Mouse (Mus musculus): Measurements from ENCODE around the gene C1qtnf1.

C1qtnf1 gene

GRCm38 (mm10) chr11:118428944-118429709, 1.1 kb downstream of the C1qtnf1 start:
- in situ Hi-C loops (cut with MboI; ENCODE audit: low pct_unique_long_range_greater_than_20kb in 1 of 2, low sequenced_read_pairs in 2 of 2, unreplicated experiment in 1 of 2), result no loop called here

GRCm38 (mm10) chr11:118430291-118430885, 2.4 kb downstream of the C1qtnf1 start:
- in situ Hi-C loops (cut with MboI; ENCODE audit: low pct_unique_long_range_greater_than_20kb in 1 of 2, low sequenced_read_pairs in 2 of 2, unreplicated experiment in 1 of 2), result no loop called here

GRCm38 (mm10) chr11:118431100-118431948, 3.3 kb downstream of the C1qtnf1 start:
- in situ Hi-C loops (cut with MboI; ENCODE audit: low pct_unique_long_range_greater_than_20kb in 1 of 2, low sequenced_read_pairs in 2 of 2, unreplicated experiment in 1 of 2), result no loop called here

DNA sequence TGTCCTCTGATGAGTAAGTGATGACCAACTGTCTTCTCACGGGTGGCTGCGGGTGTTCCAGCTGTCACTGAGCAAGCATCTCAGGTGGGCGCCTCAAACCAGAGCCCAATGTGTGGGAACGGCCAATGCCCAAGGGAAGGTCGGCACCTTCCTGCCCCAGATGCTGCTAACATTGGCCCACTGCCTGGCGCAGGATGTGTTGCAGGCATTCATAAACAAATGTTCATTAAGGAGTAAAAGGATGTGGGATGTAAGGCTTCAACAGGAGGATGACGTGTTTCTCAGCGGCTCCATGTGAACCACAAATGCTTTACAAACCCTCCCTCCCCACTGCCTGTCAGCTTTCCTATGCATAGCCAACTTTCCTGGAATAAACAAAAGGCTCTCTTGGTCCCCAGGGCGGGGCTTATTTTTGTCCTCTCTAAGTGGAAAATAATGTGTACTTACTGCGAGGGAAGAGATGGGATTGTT, 5.4 kb downstream of the C1qtnf1 start:
- in situ Hi-C loops (cut with MboI; ENCODE audit: low pct_unique_long_range_greater_than_20kb in 1 of 2, low sequenced_read_pairs in 2 of 2, unreplicated experiment in 1 of 2), result no loop called here

- in situ Hi-C loops (cut with MboI; ENCODE audit: low pct_unique_long_range_greater_than_20kb in 1 of 2, low sequenced_read_pairs in 2 of 2, unreplicated experiment in 1 of 2), result no loop called here
These were observed 6.1 kb downstream of the C1qtnf1 start for GRCm38 (mm10) chr11:118434093-118434492.

GRCm38 (mm10) chr11:118436471-118436935, 8.5 kb downstream of the C1qtnf1 start:
- in situ Hi-C loops (cut with MboI; ENCODE audit: low pct_unique_long_range_greater_than_20kb in 1 of 2, low sequenced_read_pairs in 2 of 2, unreplicated experiment in 1 of 2), result no loop called here

DNA sequence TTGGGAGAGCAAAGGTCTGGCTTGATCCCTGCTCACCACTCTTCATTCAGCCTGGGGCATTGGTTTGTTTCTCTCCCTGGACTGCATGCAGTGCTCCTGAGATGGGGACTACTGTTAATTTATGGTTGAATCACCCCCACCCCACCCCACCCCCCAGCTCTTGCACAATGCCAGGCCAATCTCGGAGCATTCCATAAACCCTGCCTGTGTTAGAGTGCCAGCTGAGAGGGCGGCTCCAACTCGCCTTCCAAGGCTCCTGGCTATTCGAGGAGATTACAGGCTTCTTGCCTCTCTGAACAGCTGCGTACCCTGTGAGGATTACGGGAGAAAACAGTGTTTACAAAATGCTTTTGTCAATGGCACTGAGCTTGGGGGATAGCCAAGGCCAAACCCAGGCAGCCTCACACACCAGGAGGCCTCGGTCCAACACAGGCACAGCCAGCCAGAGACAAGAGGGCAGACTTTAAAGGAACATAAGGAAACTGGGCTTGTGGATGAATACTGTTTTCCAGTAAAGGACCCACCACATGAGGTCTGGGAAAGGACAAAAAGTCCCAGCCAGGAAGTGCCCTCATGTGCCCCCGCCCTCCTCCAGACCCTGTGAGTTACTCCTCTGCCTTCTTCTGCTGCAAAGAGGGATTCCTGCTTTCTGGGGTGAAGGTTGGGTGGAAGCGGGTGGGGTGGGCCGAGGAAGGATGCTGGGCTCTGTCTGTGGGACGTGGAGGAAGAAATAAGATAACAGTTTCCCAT, 10.8 kb downstream of the C1qtnf1 start:
- in situ Hi-C loops (cut with MboI; ENCODE audit: low pct_unique_long_range_greater_than_20kb in 1 of 2, low sequenced_read_pairs in 2 of 2, unreplicated experiment in 1 of 2), result no loop called here

- in situ Hi-C loops (cut with MboI; ENCODE audit: low pct_unique_long_range_greater_than_20kb in 1 of 2, low sequenced_read_pairs in 2 of 2, unreplicated experiment in 1 of 2), result no loop called here
These were observed 14.7 kb downstream of the C1qtnf1 start for GRCm38 (mm10) chr11:118442691-118443090.

- in situ Hi-C loops (cut with MboI; ENCODE audit: low pct_unique_long_range_greater_than_20kb in 1 of 2, low sequenced_read_pairs in 2 of 2, unreplicated experiment in 1 of 2), result no loop called here
These were observed 15.4 kb downstream of the C1qtnf1 start for GRCm38 (mm10) chr11:118443201-118443970.

- in situ Hi-C loops (cut with MboI; ENCODE audit: low pct_unique_long_range_greater_than_20kb in 1 of 2, low sequenced_read_pairs in 2 of 2, unreplicated experiment in 1 of 2), result no loop called here
These were observed 17.8 kb downstream of the C1qtnf1 start for GRCm38 (mm10) chr11:118445843-118446242.

DNA sequence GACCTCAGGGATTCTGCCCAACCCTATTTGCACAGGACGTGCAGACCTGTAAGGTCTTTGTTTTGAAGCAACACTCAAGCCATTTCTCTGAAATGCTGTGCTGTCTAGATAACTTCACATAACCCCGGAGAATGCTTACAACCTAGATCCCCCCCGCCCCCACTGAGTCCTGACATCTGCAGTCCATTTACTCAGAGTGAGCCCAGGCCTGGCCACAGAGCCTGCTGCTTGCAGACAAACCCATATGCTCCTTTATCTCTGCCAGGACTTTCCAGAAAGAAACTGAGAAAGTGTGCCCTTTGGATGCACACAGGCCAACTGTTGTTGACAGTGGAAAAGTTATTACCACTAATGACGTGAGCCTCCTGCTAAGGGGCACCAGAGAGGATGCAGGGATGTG, 19.3 kb downstream of the C1qtnf1 start:
- in situ Hi-C loops (cut with MboI; ENCODE audit: low pct_unique_long_range_greater_than_20kb in 1 of 2, low sequenced_read_pairs in 2 of 2, unreplicated experiment in 1 of 2), result no loop called here

GRCm38 (mm10) chr11:118448385-118448784, 20.4 kb downstream of the C1qtnf1 start:
- in situ Hi-C loops (cut with MboI; ENCODE audit: low pct_unique_long_range_greater_than_20kb in 1 of 2, low sequenced_read_pairs in 2 of 2, unreplicated experiment in 1 of 2), result no loop called here

GRCm38 (mm10) chr11:118451211-118451610, 23.2 kb downstream of the C1qtnf1 start:
- in situ Hi-C loops (cut with MboI; ENCODE audit: low pct_unique_long_range_greater_than_20kb in 1 of 2, low sequenced_read_pairs in 2 of 2, unreplicated experiment in 1 of 2), result no loop called here

DNA sequence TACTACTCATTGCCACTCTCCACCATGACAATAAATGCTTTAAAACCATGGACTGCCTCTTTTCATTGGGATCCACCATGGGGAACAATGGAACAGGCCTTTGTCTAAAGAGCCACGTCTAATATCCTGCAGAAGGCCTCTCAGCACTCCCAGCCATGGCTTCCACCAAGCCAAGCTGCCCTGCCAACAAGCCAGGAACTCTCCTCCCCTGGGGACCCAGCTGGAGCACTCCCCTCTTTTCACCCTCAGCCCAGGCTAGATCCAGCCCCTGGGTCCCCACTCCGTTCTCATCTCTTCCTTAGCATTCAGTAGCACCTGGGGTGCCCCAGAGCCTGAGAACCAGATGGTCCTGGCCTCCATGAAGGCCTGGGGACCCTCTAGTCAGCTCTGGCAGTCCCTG, 25.0 kb downstream of the C1qtnf1 start:
- in situ Hi-C loops (cut with MboI; ENCODE audit: low pct_unique_long_range_greater_than_20kb in 1 of 2, low sequenced_read_pairs in 2 of 2, unreplicated experiment in 1 of 2), result no loop called here

DNA sequence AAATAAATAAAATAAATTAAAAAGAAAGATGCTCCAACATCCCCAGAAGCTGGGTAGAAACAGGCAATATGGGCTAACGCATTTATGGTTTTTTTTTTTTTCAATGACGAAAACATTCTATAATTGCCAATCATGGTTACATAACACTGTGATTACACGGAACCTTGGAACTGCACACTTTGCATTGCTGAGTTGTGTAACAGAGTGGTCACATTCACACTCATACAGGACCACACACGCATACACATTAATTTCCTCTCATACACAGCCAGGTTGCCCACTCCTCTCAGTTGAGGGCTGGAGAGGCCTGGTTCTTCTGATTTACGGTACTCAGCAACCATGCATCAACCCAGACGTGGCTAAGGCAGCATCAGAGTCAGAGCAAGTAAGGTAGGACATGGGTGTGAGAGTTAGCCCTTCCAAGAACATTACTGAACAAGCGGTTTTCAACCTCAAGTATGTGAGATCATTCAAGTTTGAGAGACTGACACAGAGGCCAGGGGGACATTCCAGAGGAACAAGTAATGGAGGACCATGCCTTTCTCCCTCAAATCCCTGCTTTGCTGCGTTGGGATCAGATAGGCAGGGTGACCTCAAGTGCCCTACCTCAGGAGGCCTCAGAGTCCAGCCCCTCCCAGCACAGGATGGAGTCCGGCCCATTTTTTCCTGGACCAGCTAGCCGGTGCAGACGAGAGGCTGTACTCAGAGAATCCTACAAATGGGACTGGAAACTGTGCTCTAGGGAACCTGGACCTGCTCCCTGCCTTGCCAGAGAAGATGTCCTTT, 26.1 kb downstream of the C1qtnf1 start:
- in situ Hi-C loops (cut with MboI; ENCODE audit: low pct_unique_long_range_greater_than_20kb in 1 of 2, low sequenced_read_pairs in 2 of 2, unreplicated experiment in 1 of 2), result no loop called here

DNA sequence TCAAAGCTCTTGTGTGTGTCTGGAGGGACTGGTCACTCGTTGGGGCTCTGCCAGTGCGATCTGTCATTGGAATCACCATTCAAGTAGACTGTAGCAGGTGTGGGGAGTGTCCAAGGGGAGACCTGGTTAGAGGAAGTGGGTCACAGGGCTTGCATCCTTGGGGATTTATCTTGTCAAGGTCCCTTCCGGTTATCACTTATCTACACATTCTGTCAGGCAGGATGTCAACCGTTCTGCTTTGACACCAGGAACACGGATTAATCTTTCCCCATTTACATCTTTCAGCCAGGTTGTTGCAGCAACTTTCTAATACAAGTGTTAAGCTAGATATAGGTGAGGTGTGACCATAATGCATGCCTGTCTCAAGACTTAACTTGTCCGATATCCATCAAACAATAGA, 27.8 kb downstream of the C1qtnf1 start:
- in situ Hi-C loops (cut with MboI; ENCODE audit: low pct_unique_long_range_greater_than_20kb in 1 of 2, low sequenced_read_pairs in 2 of 2, unreplicated experiment in 1 of 2), result no loop called here

GRCm38 (mm10) chr11:118456937-118457336, 28.9 kb downstream of the C1qtnf1 start:
- in situ Hi-C loops (cut with MboI; ENCODE audit: low pct_unique_long_range_greater_than_20kb in 1 of 2, low sequenced_read_pairs in 2 of 2, unreplicated experiment in 1 of 2), result no loop called here
